Mouse (Mus musculus): ENCODE measurements around the gene Nup205. TPM values are rescaled to one million over a fixed set of nuclear protein-coding genes. Genes with fewer than 3 reads are reported as not detected.
A peak's percentile ranks its signal among the peaks of the same experiment; 100 is the strongest.

Gene Nup205
- 65.9 and 73.0 TPM in 2 replicates for polyA plus RNA-seq (2014; fragmentation: Nextera tagmentation; extraction: Ambion mirVana)

DNA sequence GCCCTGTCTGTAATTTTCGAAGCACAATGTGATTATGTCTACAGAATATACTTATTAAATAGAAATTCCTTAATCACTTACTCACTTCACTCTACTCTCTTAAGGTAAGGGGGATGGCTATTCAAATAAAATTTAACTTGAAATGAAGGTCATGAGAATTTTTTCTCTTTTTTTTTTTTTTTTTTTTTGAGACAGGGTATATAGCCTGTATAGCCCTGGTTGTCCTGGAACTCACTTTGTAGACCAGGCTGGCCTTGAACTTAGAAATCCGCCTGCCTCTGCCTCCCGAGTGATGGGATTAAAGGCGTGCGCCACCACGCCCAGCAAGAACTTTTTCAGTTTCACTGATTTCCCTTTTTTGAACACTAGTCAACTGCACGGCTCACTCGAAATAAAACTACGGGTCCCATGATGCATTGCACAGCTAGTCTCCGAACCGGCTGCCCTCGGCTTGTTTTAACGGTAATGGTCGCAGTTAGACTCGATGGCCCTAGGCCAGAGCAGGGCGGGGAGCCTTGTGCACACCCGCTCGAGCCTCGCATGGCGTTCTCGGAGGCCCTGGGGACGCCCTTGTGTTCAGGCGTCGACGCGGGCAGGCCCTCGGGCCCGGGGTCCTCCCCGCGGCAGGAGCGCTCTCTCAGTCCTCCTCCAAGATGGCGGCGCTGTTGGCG is at the start of gene Nup205:
Nup205 (plus strand) TSS at position 443 of the 671 bp plus-strand sequence.
- Histone ChIP-seq H3K9ac (ENCODE audit: low read length) (peak within 1 kb of the TSS; percentile 92), H3K9me3 (ENCODE audit: control insufficient read depth, low read length) (no peaks in the 10 kb centered on the region), H3K4me1 (replicated peaks; ENCODE audit: control insufficient read depth, insufficient read depth, low read length) (no peaks in the 10 kb centered on the region), H3K4me2 (ENCODE audit: low read depth, low read length, severe bottlenecking) (peak within 1 kb of the TSS; percentile 81), H3K27ac (ENCODE audit: low read depth, low read length) (peak within 1 kb of the TSS; percentile 91), H3K27me3 (ENCODE audit: control insufficient read depth, insufficient read depth, low read length) (no peaks in the 10 kb centered on the region), H3K36me3 (ENCODE audit: control insufficient read depth, insufficient read depth, low read length) (no peaks in the 10 kb centered on the region), H3K4me3 (ENCODE audit: low read depth, low read length) (peak within 1 kb of the TSS; percentile 82)
- peak; percentile 88 for DNase-seq (ENCODE audit: low spot score)
- ATAC-seq (replicated peaks; ENCODE audit: low FRiP score), result peak; percentile 89
- 4% methylated on average over 34 of the region's 34 CpGs for WGBS

DNA sequence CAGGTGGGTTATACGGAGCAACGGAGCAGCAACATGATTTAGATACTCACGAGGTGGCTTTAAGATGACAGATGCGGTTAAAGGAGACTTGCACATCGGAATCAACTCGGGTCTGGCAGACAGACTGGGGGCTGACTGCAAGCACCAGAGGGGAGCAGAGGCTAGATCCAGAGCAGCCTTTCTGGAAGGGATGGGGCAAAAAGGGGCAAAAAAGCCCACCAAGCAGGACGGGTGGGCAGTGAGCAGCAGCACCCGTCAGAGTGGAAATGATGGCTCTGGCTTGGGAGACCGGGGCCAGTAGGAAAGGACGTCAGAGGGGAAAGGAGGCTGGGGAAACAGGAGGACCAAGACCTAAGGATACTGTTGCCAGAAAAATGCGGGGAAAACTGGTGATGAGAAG is 44.4 kb upstream of the Nup205 start:
- Histone ChIP-seq H3K27me3 (ENCODE audit: control insufficient read depth, insufficient read depth, low read length) (no peaks in the 10 kb centered on the region), H3K4me2 (ENCODE audit: low read depth, low read length, severe bottlenecking) (peak overlapping the region; percentile 69), H3K4me1 (replicated peaks; ENCODE audit: control insufficient read depth, insufficient read depth, low read length) (peaks cover 1% of the 10 kb centered on the region; the same call in 1 of the 2 replicates), H3K36me3 (ENCODE audit: control insufficient read depth, insufficient read depth, low read length) (no peaks in the 10 kb centered on the region), H3K4me3 (ENCODE audit: low read depth, low read length) (peak overlapping the region; percentile 79), H3K9ac (ENCODE audit: low read length) (peak overlapping the region; percentile 84), H3K9me3 (ENCODE audit: control insufficient read depth, low read length) (no peaks in the 10 kb centered on the region), H3K27ac (ENCODE audit: low read depth, low read length) (0 out of 2 replicates have a peak overlapping the region, but pooled peaks have one; percentile 59)
- DNase-seq (ENCODE audit: low spot score) (no peak), ATAC-seq (replicated peaks; ENCODE audit: low FRiP score) (no peak)
- under 1% methylated on average over 11 of the region's 11 CpGs for WGBS

DNA sequence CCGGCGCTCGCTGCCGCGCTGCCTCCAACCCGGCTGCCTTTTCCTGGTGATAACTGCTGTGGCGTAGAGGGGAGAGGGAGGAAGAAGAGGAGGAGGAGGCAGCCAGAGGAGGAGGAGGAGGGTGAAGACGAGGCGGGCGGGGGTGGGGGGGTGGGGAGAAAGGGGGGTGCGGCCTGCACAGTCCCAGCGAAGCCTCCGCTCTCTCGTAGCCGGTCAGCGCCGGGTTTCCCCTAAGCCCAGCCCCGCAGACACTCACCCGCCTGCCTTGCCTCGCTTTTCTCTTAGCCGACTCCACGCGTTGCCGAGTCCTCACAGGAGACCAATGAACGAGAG is 44.0 kb upstream of the Nup205 start:
- WGBS, result 0% methylated on average over 21 of the region's 25 CpGs

DNA sequence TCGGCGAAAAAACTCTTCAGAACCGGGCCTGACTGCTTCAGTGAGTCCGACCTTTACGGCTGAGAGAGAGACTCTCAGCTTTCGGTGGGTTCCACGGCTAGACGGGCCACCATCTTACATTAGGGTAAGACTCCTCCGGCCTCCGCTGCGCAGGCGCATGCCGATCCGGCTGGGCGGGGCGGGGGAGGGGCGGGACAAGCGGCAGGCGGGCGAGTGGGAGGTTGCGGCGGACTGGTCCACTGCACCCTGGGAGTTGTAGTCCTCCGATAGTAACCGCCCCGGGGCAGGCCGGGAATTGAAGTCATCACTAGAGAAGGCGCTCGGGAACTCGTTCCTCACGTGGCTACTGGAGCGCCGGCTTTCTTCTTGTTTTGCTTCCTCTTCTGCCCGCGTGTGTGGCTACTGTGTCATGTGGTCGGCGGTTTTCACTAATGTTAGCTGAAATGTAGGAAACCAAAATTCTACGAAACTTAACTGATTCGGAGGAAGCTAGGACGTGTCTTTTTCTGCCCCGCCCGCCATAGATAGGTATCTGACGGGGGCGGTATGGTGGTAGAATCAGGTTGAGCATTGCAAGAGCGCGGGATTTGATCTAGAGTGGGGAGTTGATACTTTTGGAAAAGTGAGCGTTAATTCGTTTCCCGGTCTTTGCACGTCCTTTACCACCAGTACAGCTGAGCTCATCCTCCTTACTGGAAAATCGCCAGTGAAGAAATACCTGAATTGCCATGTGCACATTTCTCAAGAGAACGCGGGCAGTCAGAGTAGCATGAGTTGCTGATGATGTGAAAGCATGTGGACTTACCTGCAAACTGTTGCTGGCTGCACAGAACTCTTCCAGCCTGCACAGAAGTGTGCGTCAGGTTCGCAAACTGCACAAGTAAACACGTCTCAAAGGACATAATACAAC is 43.4 kb upstream of the Nup205 start, which contains the start of gene Cnot4:
Cnot4 (minus strand) TSS at position 146 of the 910 bp plus-strand sequence.
- Histone ChIP-seq H3K36me3 (ENCODE audit: control insufficient read depth, insufficient read depth, low read length) (no peaks in the 10 kb centered on the region), H3K4me2 (ENCODE audit: low read depth, low read length, severe bottlenecking) (peak within 1 kb of the TSS; percentile 87), H3K9ac (ENCODE audit: low read length) (peak within 1 kb of the TSS; percentile 84), H3K9me3 (ENCODE audit: control insufficient read depth, low read length) (no peaks in the 10 kb centered on the region), H3K4me1 (replicated peaks; ENCODE audit: control insufficient read depth, insufficient read depth, low read length) (peaks cover 1% of the 10 kb centered on the region; the same call in 1 of the 2 replicates), H3K27me3 (ENCODE audit: control insufficient read depth, insufficient read depth, low read length) (no peaks in the 10 kb centered on the region), H3K27ac (ENCODE audit: low read depth, low read length) (peak within 1 kb of the TSS; percentile 59; the same call in 1 of the 2 replicates), H3K4me3 (ENCODE audit: low read depth, low read length) (peak within 1 kb of the TSS; percentile 79)
- ATAC-seq (replicated peaks; ENCODE audit: low FRiP score), result peak; percentile 99
- WGBS, result 1% methylated on average over 55 of the region's 55 CpGs
- DNase-seq (ENCODE audit: low spot score), result peak; percentile 100

More for the DNA sequence above, 44.0 kb upstream of the Nup205 start:
- DNase-seq (ENCODE audit: low spot score) (no peak), ATAC-seq (replicated peaks; ENCODE audit: low FRiP score) (peak; percentile 90)
- H3K4me2 ChIP-seq (ENCODE audit: low read depth, low read length, severe bottlenecking), result peak overlapping the region; percentile 69
- no peaks in the 10 kb centered on the region for H3K36me3 ChIP-seq (ENCODE audit: control insufficient read depth, insufficient read depth, low read length)
- peaks cover 1% of the 10 kb centered on the region; the same call in 1 of the 2 replicates for H3K4me1 ChIP-seq (replicated peaks; ENCODE audit: control insufficient read depth, insufficient read depth, low read length)
- H3K27ac ChIP-seq (ENCODE audit: low read depth, low read length), result peak overlapping the region; percentile 59; the same call in 1 of the 2 replicates
- H3K9me3 ChIP-seq (ENCODE audit: control insufficient read depth, low read length), result no peaks in the 10 kb centered on the region
- H3K9ac ChIP-seq (ENCODE audit: low read length), result peak overlapping the region; percentile 84
- no peaks in the 10 kb centered on the region for H3K27me3 ChIP-seq (ENCODE audit: control insufficient read depth, insufficient read depth, low read length)
- peak overlapping the region; percentile 79 for H3K4me3 ChIP-seq (ENCODE audit: low read depth, low read length)

- 58% methylated on average over 2 of the region's 2 CpGs for WGBS
- H3K4me2 ChIP-seq (ENCODE audit: low read depth, low read length, severe bottlenecking), result peak overlapping the region; percentile 87; the same call in 1 of the 2 replicates
Measured at GRCm38 (mm10) chr6:35134844-35135243, 42.4 kb upstream of the Nup205 start.

DNA sequence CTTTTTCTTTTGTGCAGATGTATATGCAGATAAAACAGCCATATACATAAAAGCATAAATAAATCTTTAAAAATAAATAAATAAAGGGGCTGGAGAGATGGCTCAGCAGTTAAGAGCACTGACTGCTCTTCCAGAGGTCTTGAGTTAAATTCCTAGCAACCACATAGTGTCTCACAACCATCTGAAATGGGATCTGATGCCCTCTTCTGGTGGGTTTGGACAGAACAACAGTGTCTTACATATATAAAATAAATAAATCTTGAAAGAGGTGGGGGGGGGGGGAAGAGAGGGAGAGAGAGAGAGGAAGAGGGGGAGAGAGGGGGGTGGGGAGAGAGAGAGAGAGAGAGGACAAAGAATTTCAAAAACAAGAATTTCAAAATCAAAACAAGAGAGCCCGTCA is 36.9 kb upstream of the Nup205 start:
- Histone ChIP-seq H3K9me3 (ENCODE audit: control insufficient read depth, low read length) (no peaks in the 10 kb centered on the region), H3K4me2 (ENCODE audit: low read depth, low read length, severe bottlenecking) (no peak overlapping the region), H3K9ac (ENCODE audit: low read length) (no peak overlapping the region), H3K4me1 (replicated peaks; ENCODE audit: control insufficient read depth, insufficient read depth, low read length) (no peaks in the 10 kb centered on the region), H3K4me3 (ENCODE audit: low read depth, low read length) (no peak overlapping the region), H3K27me3 (ENCODE audit: control insufficient read depth, insufficient read depth, low read length) (no peaks in the 10 kb centered on the region), H3K27ac (ENCODE audit: low read depth, low read length) (no peak overlapping the region), H3K36me3 (ENCODE audit: control insufficient read depth, insufficient read depth, low read length) (no peaks in the 10 kb centered on the region)
- no peak for DNase-seq (ENCODE audit: low spot score)
- 90% methylated on average over 1 of the region's 1 CpGs for WGBS
- ATAC-seq (replicated peaks; ENCODE audit: low FRiP score), result no peak

More at GRCm38 (mm10) chr6:35134844-35135243, 42.4 kb upstream of the Nup205 start:
- Histone ChIP-seq H3K9me3 (ENCODE audit: control insufficient read depth, low read length) (no peaks in the 10 kb centered on the region), H3K36me3 (ENCODE audit: control insufficient read depth, insufficient read depth, low read length) (no peaks in the 10 kb centered on the region), H3K27ac (ENCODE audit: low read depth, low read length) (no peak overlapping the region), H3K9ac (ENCODE audit: low read length) (no peak overlapping the region), H3K4me1 (replicated peaks; ENCODE audit: control insufficient read depth, insufficient read depth, low read length) (peaks cover 1% of the 10 kb centered on the region; the same call in 1 of the 2 replicates), H3K27me3 (ENCODE audit: control insufficient read depth, insufficient read depth, low read length) (no peaks in the 10 kb centered on the region), H3K4me3 (ENCODE audit: low read depth, low read length) (no peak overlapping the region; the same call in 1 of the 2 replicates)
- ATAC-seq (replicated peaks; ENCODE audit: low FRiP score) (no peak), DNase-seq (ENCODE audit: low spot score) (no peak)

GRCm38 (mm10) chr6:35145569-35145968 is 31.7 kb upstream of the Nup205 start:
- ATAC-seq (replicated peaks; ENCODE audit: low FRiP score) (no peak), DNase-seq (ENCODE audit: low spot score) (no peak)
- Histone ChIP-seq H3K9ac (ENCODE audit: low read length) (no peak overlapping the region), H3K27ac (ENCODE audit: low read depth, low read length) (no peak overlapping the region), H3K4me2 (ENCODE audit: low read depth, low read length, severe bottlenecking) (no peak overlapping the region), H3K9me3 (ENCODE audit: control insufficient read depth, low read length) (no peaks in the 10 kb centered on the region; the same call in 1 of the 2 replicates), H3K36me3 (ENCODE audit: control insufficient read depth, insufficient read depth, low read length) (no peaks in the 10 kb centered on the region), H3K4me3 (ENCODE audit: low read depth, low read length) (no peak overlapping the region), H3K4me1 (replicated peaks; ENCODE audit: control insufficient read depth, insufficient read depth, low read length) (no peaks in the 10 kb centered on the region), H3K27me3 (ENCODE audit: control insufficient read depth, insufficient read depth, low read length) (no peaks in the 10 kb centered on the region)
- 79% methylated on average over 2 of the region's 2 CpGs for WGBS

GRCm38 (mm10) chr6:35147726-35148422 is 29.3 kb upstream of the Nup205 start:
- no peak for DNase-seq (ENCODE audit: low spot score)
- Histone ChIP-seq H3K4me1 (replicated peaks; ENCODE audit: control insufficient read depth, insufficient read depth, low read length) (no peaks in the 10 kb centered on the region), H3K9ac (ENCODE audit: low read length) (no peak overlapping the region), H3K4me2 (ENCODE audit: low read depth, low read length, severe bottlenecking) (no peak overlapping the region), H3K27me3 (ENCODE audit: control insufficient read depth, insufficient read depth, low read length) (no peaks in the 10 kb centered on the region), H3K9me3 (ENCODE audit: control insufficient read depth, low read length) (no peaks in the 10 kb centered on the region; the same call in 1 of the 2 replicates), H3K27ac (ENCODE audit: low read depth, low read length) (no peak overlapping the region), H3K4me3 (ENCODE audit: low read depth, low read length) (no peak overlapping the region), H3K36me3 (ENCODE audit: control insufficient read depth, insufficient read depth, low read length) (no peaks in the 10 kb centered on the region)
- no peak for ATAC-seq (replicated peaks; ENCODE audit: low FRiP score)
- 76% methylated on average over 3 of the region's 3 CpGs for WGBS
